Mouse (Mus musculus): ENCODE measurements around the gene 4930524B15Rik. TPM values are rescaled to one million over a fixed set of nuclear protein-coding genes. Genes with fewer than 3 reads are reported as not detected.

Gene 4930524B15Rik
- polyA plus RNA-seq, 1 experiment from 2014 or later = 0.31 TPM

GRCm38 (mm10) chr11:32013561-32013960 is 48.2 kb downstream of the 4930524B15Rik start:
- ATAC-seq (replicated peaks; ENCODE audit: insufficient number of reproducible peaks, insufficient read depth, low FRiP score, low read depth) = no peak
- Histone ChIP-seq H3K4me3 (no peak overlapping the region), H3K9ac (no peak overlapping the region), H3K9me3 (replicated peaks) (no peaks in the 10 kb centered on the region), H3K27ac (no peak overlapping the region), H3K4me2 (no peak overlapping the region), H3K4me1 (replicated peaks) (0 out of 2 replicates have a peak, but pooled peaks cover 6% of the 10 kb centered on the region), H3K36me3 (no peaks in the 10 kb centered on the region), H3K27me3 (no peaks in the 10 kb centered on the region)
- WGBS = 74% methylated on average over 1 of the region's 1 CpGs

GRCm38 (mm10) chr11:32018201-32018600 is 52.8 kb downstream of the 4930524B15Rik start:
- Histone ChIP-seq H3K36me3 (no peaks in the 10 kb centered on the region), H3K27me3 (no peaks in the 10 kb centered on the region), H3K4me2 (no peak overlapping the region), H3K4me3 (no peak overlapping the region), H3K4me1 (replicated peaks) (no peaks in the 10 kb centered on the region), H3K9me3 (replicated peaks) (no peaks in the 10 kb centered on the region), H3K9ac (no peak overlapping the region), H3K27ac (no peak overlapping the region)
- no peak for ATAC-seq (replicated peaks; ENCODE audit: insufficient number of reproducible peaks, insufficient read depth, low FRiP score, low read depth)
- WGBS = 47% methylated on average over 4 of the region's 4 CpGs

GRCm38 (mm10) chr11:32020031-32020965 is 54.9 kb downstream of the 4930524B15Rik start:
- no peak overlapping the region for H3K9ac ChIP-seq
- H3K4me2 ChIP-seq = no peak overlapping the region
- no peak overlapping the region for H3K27ac ChIP-seq
- WGBS = 45% methylated on average over 8 of the region's 8 CpGs
- H3K27me3 ChIP-seq = no peaks in the 10 kb centered on the region
- no peaks in the 10 kb centered on the region for H3K36me3 ChIP-seq
- no peaks in the 10 kb centered on the region for H3K9me3 ChIP-seq (replicated peaks)
- H3K4me3 ChIP-seq = no peak overlapping the region
- ATAC-seq (replicated peaks; ENCODE audit: insufficient number of reproducible peaks, insufficient read depth, low FRiP score, low read depth) = no peak
- H3K4me1 ChIP-seq (replicated peaks) = no peaks in the 10 kb centered on the region

GRCm38 (mm10) chr11:32026634-32027033 is 61.2 kb downstream of the 4930524B15Rik start:
- Histone ChIP-seq H3K4me3 (no peak overlapping the region), H3K27me3 (no peaks in the 10 kb centered on the region), H3K4me1 (replicated peaks) (no peaks in the 10 kb centered on the region), H3K27ac (no peak overlapping the region), H3K36me3 (no peaks in the 10 kb centered on the region), H3K9ac (no peak overlapping the region), H3K9me3 (replicated peaks) (no peaks in the 10 kb centered on the region), H3K4me2 (no peak overlapping the region)
- WGBS = 59% methylated on average over 5 of the region's 5 CpGs
- no peak for ATAC-seq (replicated peaks; ENCODE audit: insufficient number of reproducible peaks, insufficient read depth, low FRiP score, low read depth)

GRCm38 (mm10) chr11:32027474-32028342 is 62.3 kb downstream of the 4930524B15Rik start:
- ATAC-seq (replicated peaks; ENCODE audit: insufficient number of reproducible peaks, insufficient read depth, low FRiP score, low read depth) = no peak
- WGBS = 64% methylated on average over 7 of the region's 7 CpGs
- H3K9me3 ChIP-seq (replicated peaks) = no peaks in the 10 kb centered on the region

GRCm38 (mm10) chr11:32028605-32029004 is 63.2 kb downstream of the 4930524B15Rik start:
- WGBS = 73% methylated on average over 3 of the region's 3 CpGs
- no peak for ATAC-seq (replicated peaks; ENCODE audit: insufficient number of reproducible peaks, insufficient read depth, low FRiP score, low read depth)

More at GRCm38 (mm10) chr11:32027474-32028342, 62.3 kb downstream of the 4930524B15Rik start:
- H3K4me2 ChIP-seq = no peak overlapping the region
- H3K9ac ChIP-seq = no peak overlapping the region
- H3K27ac ChIP-seq = no peak overlapping the region
- H3K36me3 ChIP-seq = no peaks in the 10 kb centered on the region
- H3K4me1 ChIP-seq (replicated peaks) = no peaks in the 10 kb centered on the region
- no peak overlapping the region for H3K4me3 ChIP-seq
- no peaks in the 10 kb centered on the region for H3K27me3 ChIP-seq

More at GRCm38 (mm10) chr11:32028605-32029004, 63.2 kb downstream of the 4930524B15Rik start:
- Histone ChIP-seq H3K4me3 (no peak overlapping the region), H3K27ac (no peak overlapping the region), H3K36me3 (no peaks in the 10 kb centered on the region), H3K27me3 (no peaks in the 10 kb centered on the region), H3K9ac (no peak overlapping the region), H3K4me1 (replicated peaks) (no peaks in the 10 kb centered on the region), H3K4me2 (no peak overlapping the region), H3K9me3 (replicated peaks) (no peaks in the 10 kb centered on the region)

Other genes starting within 250 kb of the 4930524B15Rik start
- 5.9 and 6.4 TPM in 2 replicates for gene Cpeb4, start 93.4 kb upstream of the 4930524B15Rik start, polyA plus RNA-seq (2015; fragmentation: Nextera tagmentation; extraction: Ambion mirVana)
- gene Nsg2, start 34.9 kb downstream of the 4930524B15Rik start, polyA plus RNA-seq (2015; fragmentation: Nextera tagmentation; extraction: Ambion mirVana) = 1.3 and 4.6 TPM in 2 replicates
- gene Il9r, start 234.7 kb downstream of the 4930524B15Rik start, polyA plus RNA-seq (2015; fragmentation: Nextera tagmentation; extraction: Ambion mirVana) = 0.09 and 0.77 TPM in 2 replicates
- gene Snrnp25, start 239.8 kb downstream of the 4930524B15Rik start, polyA plus RNA-seq (2015; fragmentation: Nextera tagmentation; extraction: Ambion mirVana) = 34.5 and 45.1 TPM in 2 replicates

All from heart, embryonic 15.5 days (tissue).